In the genomic region with DNA sequence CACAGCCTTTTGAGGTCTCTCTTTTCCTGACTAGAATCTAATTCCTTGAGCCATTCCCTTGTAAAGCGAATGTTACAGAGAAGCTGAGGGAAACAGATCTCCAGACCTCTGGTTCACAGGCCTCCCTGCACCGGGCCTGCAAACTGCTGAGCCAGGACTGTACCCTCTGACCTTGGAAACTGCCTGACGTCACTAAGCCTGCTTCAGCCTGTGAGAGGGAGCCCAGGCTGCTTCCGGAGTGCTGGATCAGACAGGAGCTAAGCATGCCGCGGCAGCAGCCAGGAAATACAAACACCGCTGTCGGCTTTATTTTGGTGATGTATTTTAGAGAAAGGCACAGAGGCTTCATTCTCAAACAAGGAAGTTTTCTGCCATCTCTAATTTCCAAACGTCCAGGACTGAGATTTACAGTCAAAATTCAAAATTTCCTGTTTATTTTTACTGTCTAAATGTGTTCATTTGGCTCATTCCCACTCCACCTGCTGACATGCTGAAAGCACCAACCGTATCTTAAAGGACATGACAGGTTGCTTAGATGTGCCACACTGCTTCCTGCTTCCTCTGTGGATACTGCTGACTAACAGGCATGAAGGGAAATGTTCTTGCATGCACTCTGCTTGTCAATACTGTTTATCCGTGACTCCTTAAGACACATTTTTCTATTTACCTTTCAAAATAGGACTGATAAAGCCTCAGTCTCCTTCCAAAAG, we compare ENCODE assay signal across 8 mouse cellular contexts. TPM values are rescaled to one million over a fixed set of nuclear protein-coding genes. Genes with fewer than 3 reads are reported as not detected.
DNase-seq lines count a peak whose midpoint lies in the region; ATAC-seq and TF ChIP-seq lines count a peak whose summit lies in the region.

No protein-coding gene starts in this region.

- H3K4me3 ChIP-seq in cortical plate, adult 2 months (ENCODE audit: insufficient read depth, low read length), result no peak overlapping the region
- H3K4me3 ChIP-seq in intestine, embryonic 14.5 days (ENCODE audit: low read depth, low read length), result no peak overlapping the region
- H3K4me3 ChIP-seq in liver, embryonic 16.5 days (ENCODE audit: low read depth, low read length), result no peak overlapping the region
- no peak overlapping the region for H3K4me3 ChIP-seq in neural tube, embryonic 15.5 days (replicated peaks)

- H3K27me3 ChIP-seq in intestine, embryonic 14.5 days (replicated peaks; ENCODE audit: control insufficient read depth, insufficient read depth, low read length), result no peaks in the 10 kb centered on the region
- no peaks in the 10 kb centered on the region for H3K27me3 ChIP-seq in liver, embryonic 16.5 days (ENCODE audit: control insufficient read depth, insufficient read depth, low read depth, low read length)
- H3K27me3 ChIP-seq in neural tube, embryonic 15.5 days (replicated peaks), result no peaks in the 10 kb centered on the region

- no peaks in the 10 kb centered on the region for H3K9me3 ChIP-seq in intestine, embryonic 14.5 days (ENCODE audit: control insufficient read depth, low read length)
- no peaks in the 10 kb centered on the region for H3K9me3 ChIP-seq in liver, embryonic 16.5 days (replicated peaks; ENCODE audit: control insufficient read depth, low read length)
- no peaks in the 10 kb centered on the region for H3K9me3 ChIP-seq in neural tube, embryonic 15.5 days (replicated peaks)

- H3K36me3 ChIP-seq in intestine, embryonic 14.5 days (ENCODE audit: control insufficient read depth, insufficient read depth, low read length), result no peaks in the 10 kb centered on the region
- no peaks in the 10 kb centered on the region for H3K36me3 ChIP-seq in liver, embryonic 16.5 days (ENCODE audit: control insufficient read depth, insufficient read depth)
- H3K36me3 ChIP-seq in neural tube, embryonic 15.5 days, result peaks cover 12% of the 10 kb centered on the region

- TF ChIP-seq CTCF in cortical plate, adult 2 months (IDR thresholded peaks at IDR 0.05; ENCODE audit: extremely low read depth, insufficient read depth, low read length), result no peak

- TF ChIP-seq POLR2A in cortical plate, adult 2 months (IDR thresholded peaks at IDR 0.05; ENCODE audit: extremely low read depth, insufficient read depth, low read length), result no peak

- H3K27ac ChIP-seq in cortical plate, adult 2 months (ENCODE audit: insufficient read depth, low read length), result peak overlapping the region; percentile 0; the same call in 1 of the 2 replicates
- peak overlapping the region; percentile 52 for H3K27ac ChIP-seq in intestine, embryonic 14.5 days (ENCODE audit: low read depth)
- peak overlapping the region; percentile 75 for H3K27ac ChIP-seq in liver, embryonic 16.5 days (ENCODE audit: low read length)
- peak overlapping the region; percentile 62 for H3K27ac ChIP-seq in neural tube, embryonic 15.5 days (replicated peaks)

- H3K9ac ChIP-seq in intestine, embryonic 14.5 days (ENCODE audit: low read length), result peak overlapping the region; percentile 2
- no peak overlapping the region for H3K9ac ChIP-seq in liver, embryonic 16.5 days (ENCODE audit: low read depth, low read length)
- no peak overlapping the region for H3K9ac ChIP-seq in neural tube, embryonic 15.5 days (replicated peaks)

- peak; percentile 62; the same call in 1 of the 2 replicates for ATAC-seq in cerebellum, adult (ENCODE audit: insufficient number of reproducible peaks, low FRiP score, low TSS enrichment)
- peak; percentile 81 for ATAC-seq in intestine, embryonic 14.5 days (replicated peaks; ENCODE audit: low FRiP score, low TSS enrichment, low read depth)
- ATAC-seq in liver, embryonic 16.5 days (ENCODE audit: low read depth), result peak; percentile 93
- ATAC-seq in neural tube, embryonic 15.5 days (ENCODE audit: low FRiP score), result no peak; the same call in 1 of the 2 replicates

- intact Hi-C loops in gastrocnemius, postnatal 36 days (cut with DNase I), result no loop called here

- H3K4me2 ChIP-seq in intestine, embryonic 14.5 days (ENCODE audit: low read length), result 0 out of 2 replicates have a peak overlapping the region, but pooled peaks have one; percentile 0
- H3K4me2 ChIP-seq in liver, embryonic 16.5 days (ENCODE audit: low read depth, low read length), result 0 out of 2 replicates have a peak overlapping the region, but pooled peaks have one; percentile 0
- no peak overlapping the region for H3K4me2 ChIP-seq in neural tube, embryonic 15.5 days

- WGBS in intestine, embryonic 14.5 days, result 18% methylated on average over 11 of the region's 11 CpGs
- WGBS in liver, embryonic 16.5 days (ENCODE audit: insufficient replicate concordance), result 21% methylated on average over 11 of the region's 11 CpGs
- WGBS in neural tube, embryonic 15.5 days, result 57% methylated on average over 11 of the region's 11 CpGs

- DNase-seq in cerebellum, adult 8-10 months, result no peak
- peak; percentile 51 to 64 for DNase-seq in gastrocnemius, postnatal 36 days
- DNase-seq in intestine, embryonic 14.5 days (ENCODE audit: low spot score), result peak; percentile 75
- peak; percentile 71 to 82 for DNase-seq in urinary bladder, postnatal 36 days (ENCODE audit: low spot score in 2 of 2)

- H3K4me1 ChIP-seq in cortical plate, adult 2 months (ENCODE audit: control insufficient read depth, insufficient read depth, low read length), result peaks cover 11% of the 10 kb centered on the region
- H3K4me1 ChIP-seq in intestine, embryonic 14.5 days (replicated peaks; ENCODE audit: control insufficient read depth, insufficient read depth, low read length), result peaks cover 11% of the 10 kb centered on the region
- H3K4me1 ChIP-seq in liver, embryonic 16.5 days (ENCODE audit: control insufficient read depth, low read depth, low read length), result peaks cover 10% of the 10 kb centered on the region; the same call in 1 of the 2 replicates
- peaks cover 20% of the 10 kb centered on the region for H3K4me1 ChIP-seq in neural tube, embryonic 15.5 days

RNA-seq across cellular contexts. Expression of a gene that starts 46.9 kb away (rescaled TPM):
- 19.1 and 20.3 TPM in 2 replicates for polyA plus RNA-seq in cortical plate, adult 2 months (2012; rRNA removed)
- 10 to 100 TPM; 16.7 to 24.2 TPM for total RNA-seq in gastrocnemius, postnatal 36 days (2021)
- polyA plus RNA-seq in intestine, embryonic 14.5 days (2014; fragmentation: Nextera tagmentation; extraction: Ambion mirVana), result 20.2 and 21.0 TPM in 2 replicates
- polyA plus RNA-seq in liver, embryonic 16.5 days (2015; fragmentation: Nextera tagmentation; extraction: Ambion mirVana), result 5.3 and 5.5 TPM in 2 replicates
- polyA plus RNA-seq in neural tube, embryonic 15.5 days (2015; fragmentation: Nextera tagmentation; extraction: Ambion mirVana), result 48.0 and 52.3 TPM in 2 replicates

Comparison
In these comparisons a context has a peak if more than half of its experiments do, and no peak if none do; other contexts are left out.
1. H3K27ac ChIP-seq: peak in every context shown above with its lines; median percentile 75 in liver, embryonic 16.5 days; 62 in neural tube, embryonic 15.5 days; 52 in intestine, embryonic 14.5 days; 0 in cortical plate, adult 2 months.